Mouse (Mus musculus): Measurements from ENCODE around the gene Ptprn2. TPM values are rescaled to one million over a fixed set of nuclear protein-coding genes. Genes with fewer than 3 reads are reported as not detected.
A peak's percentile ranks its signal among the peaks of the same experiment; 100 is the strongest.

Ptprn2 gene
- polyA plus RNA-seq, 1 experiment: 63.0 TPM

DNA sequence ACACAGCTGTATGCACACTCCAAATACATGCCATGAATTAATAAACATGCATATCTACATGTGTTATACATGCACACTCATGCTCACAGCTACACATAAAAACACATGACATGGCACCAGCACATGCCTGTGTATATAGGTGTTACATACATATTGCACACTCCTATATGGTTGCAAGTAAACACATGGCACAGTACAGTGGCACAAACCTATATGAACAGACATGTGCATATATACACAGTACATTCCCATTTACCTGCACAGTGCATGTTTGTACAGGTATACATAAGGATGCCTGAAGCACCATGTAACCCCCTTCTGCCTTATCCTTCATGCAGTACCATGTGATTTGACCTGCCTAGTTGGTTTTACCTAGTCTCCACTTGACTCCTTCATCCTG is 255.8 kb downstream of the Ptprn2 start:
- DNase-seq (ENCODE audit: low read depth): no peak
- TF ChIP-seq CTCF (IDR thresholded peaks at IDR 0.05; ENCODE audit: borderline replicate concordance, extremely low read depth, insufficient read depth, insufficient read length): no peak
- TF ChIP-seq POLR2A (IDR thresholded peaks at IDR 0.05; ENCODE audit: borderline replicate concordance, extremely low read depth, insufficient read depth, insufficient read length, poor library complexity, severe bottlenecking): no peak

DNA sequence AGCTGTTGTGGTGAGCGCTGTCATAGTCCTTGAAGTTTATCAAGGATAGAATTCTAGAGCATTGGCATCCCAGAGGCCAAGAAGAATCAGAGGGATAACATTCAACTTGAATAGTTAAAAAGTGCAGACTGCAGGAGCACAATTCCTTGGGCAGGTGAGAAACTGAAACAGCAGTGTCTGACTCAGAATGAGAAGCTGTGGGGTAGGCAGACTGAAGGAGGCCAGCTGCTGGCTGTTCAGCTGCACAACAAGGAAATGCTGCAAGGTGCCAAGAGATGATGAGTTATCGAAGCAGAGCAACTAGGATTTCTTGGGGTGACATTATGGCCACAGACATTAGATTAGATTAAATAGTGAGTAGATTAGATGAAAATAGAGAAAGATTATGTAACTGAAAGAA is 260.9 kb downstream of the Ptprn2 start:
- DNase-seq (ENCODE audit: low read depth): peak; percentile 5
- TF ChIP-seq CTCF (IDR thresholded peaks at IDR 0.05; ENCODE audit: borderline replicate concordance, extremely low read depth, insufficient read depth, insufficient read length) (no peak), POLR2A (IDR thresholded peaks at IDR 0.05; ENCODE audit: borderline replicate concordance, extremely low read depth, insufficient read depth, insufficient read length, poor library complexity, severe bottlenecking) (no peak)

DNA sequence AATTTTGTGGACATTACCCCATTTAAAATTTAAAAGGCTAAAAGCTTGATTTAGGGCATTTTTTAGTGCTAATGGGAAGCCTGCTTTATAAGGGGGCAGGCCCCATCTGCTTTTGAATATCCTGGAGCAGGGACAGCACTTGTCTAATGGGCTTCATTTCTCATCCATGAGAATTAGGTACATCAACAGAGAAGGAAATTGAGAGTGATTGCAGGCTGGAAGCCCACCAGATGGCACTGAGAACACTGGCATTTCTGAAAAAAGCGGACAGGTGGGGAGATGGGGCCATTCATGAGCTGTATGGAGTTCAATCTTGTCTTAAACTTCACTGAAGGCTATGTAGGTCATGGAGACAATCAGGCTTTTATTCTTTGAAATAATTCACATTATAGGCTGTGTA is 267.3 kb downstream of the Ptprn2 start:
- peak; percentile 38 for DNase-seq (ENCODE audit: low read depth)

DNA sequence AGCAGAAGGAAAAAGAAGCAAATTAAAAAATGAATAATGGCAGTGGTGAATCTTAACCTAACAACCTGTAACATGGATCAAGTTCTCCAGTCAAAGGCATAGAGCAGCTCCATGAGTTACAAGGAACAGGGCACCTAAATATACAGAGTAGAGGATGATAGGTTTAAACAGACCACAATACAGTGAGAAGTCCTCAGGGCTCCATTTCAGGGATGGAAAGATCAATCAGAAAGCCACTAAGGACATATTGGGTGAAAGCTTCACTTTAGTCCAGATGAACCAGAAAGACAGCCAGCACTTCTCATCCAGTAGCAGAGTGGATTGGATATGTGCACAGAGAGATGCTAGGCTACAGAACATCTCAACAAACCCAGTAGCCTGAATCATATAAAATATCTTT is 278.4 kb downstream of the Ptprn2 start:
- DNase-seq (ENCODE audit: low read depth): no peak
- TF ChIP-seq CTCF (IDR thresholded peaks at IDR 0.05; ENCODE audit: borderline replicate concordance, extremely low read depth, insufficient read depth, insufficient read length): no peak

More for the DNA sequence above, 267.3 kb downstream of the Ptprn2 start:
- TF ChIP-seq CTCF (IDR thresholded peaks at IDR 0.05; ENCODE audit: borderline replicate concordance, extremely low read depth, insufficient read depth, insufficient read length): no peak
- no peak for TF ChIP-seq POLR2A (IDR thresholded peaks at IDR 0.05; ENCODE audit: borderline replicate concordance, extremely low read depth, insufficient read depth, insufficient read length, poor library complexity, severe bottlenecking)

DNA sequence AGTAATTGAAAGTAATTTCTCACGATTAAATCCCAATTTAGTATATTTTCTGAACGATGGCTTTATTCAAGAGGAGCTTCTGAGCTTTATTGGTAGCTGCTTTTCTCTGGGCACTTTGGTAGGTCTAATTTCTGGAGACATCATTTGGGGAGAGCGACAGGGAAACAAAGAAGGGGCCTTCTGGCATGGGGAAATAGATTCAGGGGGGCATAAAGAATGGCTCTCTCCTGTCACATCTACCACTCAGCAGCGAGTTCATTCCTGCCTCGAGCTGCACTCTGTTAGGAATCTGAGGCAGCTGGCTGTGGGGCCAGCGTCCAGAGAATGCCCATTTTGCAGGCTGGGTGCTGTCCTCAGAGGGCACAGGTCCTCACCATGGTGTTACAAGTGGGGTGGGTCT is 285.4 kb downstream of the Ptprn2 start:
- peak; percentile 70 for DNase-seq (ENCODE audit: low read depth)
- TF ChIP-seq CTCF (IDR thresholded peaks at IDR 0.05; ENCODE audit: borderline replicate concordance, extremely low read depth, insufficient read depth, insufficient read length) (no peak), POLR2A (IDR thresholded peaks at IDR 0.05; ENCODE audit: borderline replicate concordance, extremely low read depth, insufficient read depth, insufficient read length, poor library complexity, severe bottlenecking) (no peak)

DNA sequence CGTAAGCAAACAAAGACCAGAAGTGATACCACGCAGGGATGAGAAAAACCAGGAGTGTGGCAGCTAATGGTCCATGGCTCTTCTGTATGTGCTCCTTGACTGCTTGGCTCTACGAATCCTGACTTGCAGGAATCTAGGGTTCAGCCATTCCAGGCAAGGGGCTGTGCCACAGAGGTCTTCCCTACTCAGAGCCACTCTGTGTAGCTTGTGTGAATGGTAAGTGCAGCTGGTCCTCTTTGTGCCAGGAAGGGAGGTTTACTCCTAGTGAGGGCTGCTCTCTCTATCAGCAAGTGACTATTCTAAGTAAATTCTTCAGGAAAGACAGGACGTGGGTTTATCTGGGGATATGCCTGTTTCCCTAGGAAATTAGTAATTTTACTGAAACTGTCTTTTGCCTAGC is 286.0 kb downstream of the Ptprn2 start:
- peak; percentile 41 for DNase-seq (ENCODE audit: low read depth)
- TF ChIP-seq CTCF (IDR thresholded peaks at IDR 0.05; ENCODE audit: borderline replicate concordance, extremely low read depth, insufficient read depth, insufficient read length) (no peak), POLR2A (IDR thresholded peaks at IDR 0.05; ENCODE audit: borderline replicate concordance, extremely low read depth, insufficient read depth, insufficient read length, poor library complexity, severe bottlenecking) (no peak)

DNA sequence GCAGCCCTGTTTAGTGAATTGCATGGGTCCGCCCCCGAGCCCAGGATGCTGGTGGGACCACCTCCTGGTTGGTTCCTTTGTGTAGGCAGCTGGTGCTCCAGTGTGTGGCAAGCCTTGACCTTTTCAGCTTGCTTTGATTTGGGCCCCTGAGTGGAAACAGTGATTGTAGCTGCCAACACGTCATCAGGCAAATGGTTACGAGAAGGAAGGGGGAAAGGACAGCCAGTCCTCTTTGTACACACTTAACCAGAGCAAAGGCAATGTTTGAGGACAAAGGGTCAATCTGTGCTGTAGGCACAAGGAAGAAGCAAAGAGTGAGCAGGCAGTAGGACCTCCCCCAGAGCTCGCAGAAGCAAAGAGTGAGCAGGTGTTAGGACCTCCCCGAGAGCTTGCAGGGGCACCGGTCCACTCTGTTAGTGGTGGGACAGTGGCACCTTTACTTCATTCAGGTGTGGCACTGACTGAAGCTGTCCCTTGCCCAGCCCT is 286.6 kb downstream of the Ptprn2 start:
- peak; percentile 82 for DNase-seq (ENCODE audit: low read depth)
- TF ChIP-seq POLR2A (IDR thresholded peaks at IDR 0.05; ENCODE audit: borderline replicate concordance, extremely low read depth, insufficient read depth, insufficient read length, poor library complexity, severe bottlenecking): no peak
- no peak for TF ChIP-seq CTCF (IDR thresholded peaks at IDR 0.05; ENCODE audit: borderline replicate concordance, extremely low read depth, insufficient read depth, insufficient read length)

DNA sequence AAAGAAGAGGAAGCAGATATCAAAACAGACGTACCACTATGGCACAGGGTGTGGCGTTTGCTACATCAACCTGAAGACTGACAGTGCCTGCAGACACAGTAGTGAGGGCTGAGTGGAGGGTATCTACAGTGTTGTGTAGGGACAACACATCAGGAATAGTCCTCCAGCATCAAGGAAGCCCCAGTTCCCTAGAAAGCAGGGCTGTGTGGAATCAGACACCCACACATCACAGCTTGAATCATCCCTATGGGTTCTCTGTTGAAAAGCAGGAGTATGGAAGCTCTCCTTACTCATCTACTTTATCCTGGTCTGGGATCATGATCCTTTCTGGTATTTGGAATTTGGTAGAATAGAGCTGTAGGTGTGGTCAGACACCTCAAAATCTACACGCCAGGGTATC is 287.8 kb downstream of the Ptprn2 start:
- DNase-seq (ENCODE audit: low read depth): no peak
- no peak for TF ChIP-seq CTCF (IDR thresholded peaks at IDR 0.05; ENCODE audit: borderline replicate concordance, extremely low read depth, insufficient read depth, insufficient read length)
- no peak for TF ChIP-seq POLR2A (IDR thresholded peaks at IDR 0.05; ENCODE audit: borderline replicate concordance, extremely low read depth, insufficient read depth, insufficient read length, poor library complexity, severe bottlenecking)

DNA sequence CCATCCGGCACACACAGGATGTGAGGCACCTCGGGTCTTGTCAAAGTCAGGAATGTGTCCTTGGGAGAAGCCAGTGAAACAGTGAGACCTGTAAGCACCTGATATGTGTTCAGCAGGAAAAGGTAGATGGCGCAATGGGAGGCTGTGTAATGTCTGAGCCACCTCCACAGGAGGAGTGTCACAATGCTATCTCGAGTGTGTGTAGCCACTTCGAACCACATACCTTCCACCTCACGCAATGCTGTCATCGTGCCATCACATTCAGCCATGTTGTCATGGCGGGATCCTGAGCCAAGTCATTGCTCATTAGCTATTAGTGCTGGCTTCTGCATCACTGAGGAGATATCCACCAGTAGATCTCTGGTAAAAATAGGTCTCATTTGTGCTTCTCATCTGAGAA is 290.9 kb downstream of the Ptprn2 start:
- TF ChIP-seq POLR2A (IDR thresholded peaks at IDR 0.05; ENCODE audit: borderline replicate concordance, extremely low read depth, insufficient read depth, insufficient read length, poor library complexity, severe bottlenecking) (no peak), CTCF (IDR thresholded peaks at IDR 0.05; ENCODE audit: borderline replicate concordance, extremely low read depth, insufficient read depth, insufficient read length) (no peak)
- DNase-seq (ENCODE audit: low read depth): no peak

DNA sequence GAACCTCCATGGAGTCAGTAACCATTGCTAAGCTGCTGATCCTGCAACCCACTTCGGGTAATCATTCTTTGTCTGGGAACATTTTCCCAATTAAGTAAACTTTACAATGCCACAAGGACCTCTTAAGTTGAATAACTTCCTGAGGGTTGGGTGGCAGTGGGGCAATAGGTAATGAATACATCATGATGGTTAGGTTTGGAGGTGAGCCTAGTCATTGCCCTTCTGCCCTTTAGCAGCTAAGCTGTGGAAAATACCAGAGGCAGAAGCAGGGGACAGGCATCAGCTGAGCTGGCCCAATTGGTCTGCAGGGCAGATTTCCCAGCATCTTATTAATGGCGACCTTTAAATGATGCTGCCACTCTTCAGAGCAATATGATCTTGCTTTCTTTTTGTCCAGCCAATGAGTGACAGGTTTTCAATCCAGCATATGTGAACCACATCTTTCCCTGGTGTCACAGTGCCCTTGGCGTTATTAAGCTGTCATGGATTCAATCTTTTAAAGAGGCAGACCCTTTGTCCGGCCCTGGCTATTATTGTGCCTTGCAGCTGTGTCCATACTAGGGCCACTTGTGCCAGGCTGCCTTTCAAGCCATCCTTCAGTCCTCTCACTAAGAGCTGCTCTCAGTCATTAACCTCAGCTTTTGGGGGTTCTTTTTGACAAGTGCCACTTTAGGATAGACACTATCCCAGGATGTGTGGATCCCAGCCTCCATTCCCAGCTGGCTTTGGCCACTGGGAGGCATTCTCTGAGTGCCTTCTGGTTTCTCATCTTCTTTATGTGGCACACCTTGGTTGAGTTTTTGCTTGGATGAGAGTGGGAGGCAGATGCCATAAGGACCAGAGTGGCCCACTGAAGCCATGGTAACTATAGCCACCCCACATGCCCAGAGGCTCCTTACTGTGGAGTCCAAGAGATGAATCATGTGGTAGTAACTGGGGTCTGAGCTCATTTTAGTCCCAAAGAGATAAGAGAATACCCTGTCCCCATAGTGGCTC is 292.9 kb downstream of the Ptprn2 start:
- peak; percentile 71 for DNase-seq (ENCODE audit: low read depth)
- no peak for TF ChIP-seq CTCF (IDR thresholded peaks at IDR 0.05; ENCODE audit: borderline replicate concordance, extremely low read depth, insufficient read depth, insufficient read length)
- TF ChIP-seq POLR2A (IDR thresholded peaks at IDR 0.05; ENCODE audit: borderline replicate concordance, extremely low read depth, insufficient read depth, insufficient read length, poor library complexity, severe bottlenecking): no peak

DNA sequence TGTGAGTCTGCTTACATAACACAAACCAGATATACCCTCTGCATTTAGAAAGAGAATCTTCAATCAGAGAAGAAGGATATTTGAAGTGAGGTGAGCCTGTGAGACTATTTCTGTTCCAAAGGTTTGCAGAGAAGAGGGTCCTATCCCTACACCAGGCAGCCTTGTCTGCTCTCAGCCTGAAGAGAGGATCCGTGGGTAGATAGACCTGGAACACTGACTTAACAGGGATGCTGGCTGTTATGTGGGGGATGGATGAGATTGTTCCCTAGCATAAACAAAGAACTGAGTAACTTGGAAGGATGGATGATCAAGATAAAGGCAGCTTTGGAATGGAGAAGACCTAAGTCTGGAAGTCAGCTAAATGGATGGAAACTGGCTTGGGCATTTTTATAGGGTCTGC is 294.9 kb downstream of the Ptprn2 start:
- DNase-seq (ENCODE audit: low read depth): no peak
- TF ChIP-seq CTCF (IDR thresholded peaks at IDR 0.05; ENCODE audit: borderline replicate concordance, extremely low read depth, insufficient read depth, insufficient read length) (no peak), POLR2A (IDR thresholded peaks at IDR 0.05; ENCODE audit: borderline replicate concordance, extremely low read depth, insufficient read depth, insufficient read length, poor library complexity, severe bottlenecking) (no peak)

DNA sequence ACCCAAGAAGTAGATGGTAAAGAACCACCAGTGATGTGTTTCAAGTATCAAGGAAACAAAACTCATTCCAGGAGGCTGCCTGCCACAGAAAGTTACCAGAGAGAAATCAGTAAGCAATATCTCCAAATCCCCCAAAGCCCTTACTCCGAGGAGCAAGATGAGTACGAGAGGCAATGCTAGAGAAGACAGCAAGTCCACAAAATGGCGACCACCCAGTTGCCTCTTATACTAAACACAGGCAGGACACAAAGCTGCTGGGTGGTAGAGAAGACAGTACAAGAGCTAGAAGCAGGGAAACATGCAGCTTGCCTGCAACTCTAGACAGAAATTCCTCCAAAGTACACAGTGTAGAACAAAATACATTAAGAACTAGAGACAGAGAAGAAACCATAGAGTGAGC is 300.2 kb downstream of the Ptprn2 start:
- no peak for DNase-seq (ENCODE audit: low read depth)

More for the DNA sequence above, 300.2 kb downstream of the Ptprn2 start:
- TF ChIP-seq POLR2A (IDR thresholded peaks at IDR 0.05; ENCODE audit: borderline replicate concordance, extremely low read depth, insufficient read depth, insufficient read length, poor library complexity, severe bottlenecking): no peak
- no peak for TF ChIP-seq CTCF (IDR thresholded peaks at IDR 0.05; ENCODE audit: borderline replicate concordance, extremely low read depth, insufficient read depth, insufficient read length)
